ENCODE assay signal across 15 mouse cellular contexts in genomic region chr3:140941316-140941715, GRCm38 (mm10).
"Had no signal": no experiment of that assay in that cellular context is flagged by ENCODE, and none has a peak within 500 bp of the region (broad histone marks: within the 10 kb centered on the region; RNA-seq: fewer than 3 reads in every experiment).

No protein-coding gene starts in this region.

- ATAC-seq: liver, postnatal 0 days; midbrain, embryonic 16.5 days had no signal

- H3K27me3 ChIP-seq: liver, embryonic 15.5 days; midbrain, embryonic 12.5 days; neural tube, embryonic 12.5 days had no signal

- H3K4me2 ChIP-seq: liver, embryonic 15.5 days; lung, embryonic 14.5 days; midbrain, embryonic 12.5 days; neural tube, embryonic 12.5 days had no signal

- H3K4me3 ChIP-seq: liver, embryonic 15.5 days; midbrain, embryonic 10.5 days; midbrain, embryonic 12.5 days; neural tube, embryonic 12.5 days had no signal

- DNase-seq: liver, postnatal 0 days; lung, embryonic 14.5 days; lung, postnatal 14 days; lung, postnatal 36 days; midbrain, embryonic 14.5 days; right cerebral cortex, postnatal 14 days; thymus, adult 2 months; thymus, postnatal 25 days; thymus, postnatal 4 days had no signal

- H3K9ac ChIP-seq: liver, embryonic 15.5 days; liver, postnatal 0 days; lung, embryonic 14.5 days; midbrain, embryonic 12.5 days; neural tube, embryonic 12.5 days had no signal

- H3K27ac ChIP-seq: liver, embryonic 15.5 days; macrophage; midbrain, embryonic 10.5 days; midbrain, embryonic 12.5 days; neural tube, embryonic 12.5 days had no signal

- H3K4me1 ChIP-seq: liver, embryonic 15.5 days; midbrain, embryonic 10.5 days; midbrain, embryonic 12.5 days; neural tube, embryonic 12.5 days had no signal

- H3K9me3 ChIP-seq: liver, embryonic 15.5 days; midbrain, embryonic 10.5 days; midbrain, embryonic 12.5 days; neural tube, embryonic 12.5 days had no signal

- H3K36me3 ChIP-seq: liver, embryonic 15.5 days; midbrain, embryonic 10.5 days; midbrain, embryonic 12.5 days; neural tube, embryonic 12.5 days had no signal
